Mouse (Mus musculus): ENCODE results near the gene Gm9733.
"Not testable (repeated sequence)": the region's sequence is repeated elsewhere in the genome, so short reads cannot be mapped to it uniquely, and the experiment has no call there.

Gm9733 gene

GRCm38 (mm10) chr3:15332063-15332462 lies at the start of gene Gm9733:
Gene Gm9733 (minus strand): TSS chr3:15332302.
- no peak for DNase-seq (ENCODE audit: low read depth, low spot score)

DNA sequence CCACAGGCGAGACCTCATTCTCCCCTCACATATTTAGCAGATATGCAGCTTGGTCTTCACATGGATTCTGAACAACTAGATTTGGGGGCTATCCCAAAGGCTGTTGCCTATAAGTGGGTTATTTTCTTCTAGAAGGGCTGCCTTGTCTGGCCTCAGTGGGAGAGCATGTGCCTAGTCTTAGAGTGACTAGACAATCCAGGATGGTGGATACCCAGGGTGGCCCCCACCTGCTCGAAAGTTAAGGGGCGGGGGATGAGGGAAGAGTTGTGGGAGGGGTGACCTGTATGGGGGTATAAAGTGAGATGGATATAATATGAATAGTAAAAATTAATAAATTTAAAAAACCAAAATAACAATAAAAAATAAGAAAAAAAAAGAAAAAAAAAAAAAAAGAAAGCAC lies 23.6 kb upstream of the Gm9733 start:
- DNase-seq (ENCODE audit: low read depth, low spot score), result not testable (repeated sequence)

GRCm38 (mm10) chr3:15350318-15350717 lies 18.2 kb upstream of the Gm9733 start:
- not testable (repeated sequence) for DNase-seq (ENCODE audit: low read depth, low spot score)

GRCm38 (mm10) chr3:15345606-15346005 lies 13.5 kb upstream of the Gm9733 start:
- not testable (repeated sequence) for DNase-seq (ENCODE audit: low read depth, low spot score)

DNA sequence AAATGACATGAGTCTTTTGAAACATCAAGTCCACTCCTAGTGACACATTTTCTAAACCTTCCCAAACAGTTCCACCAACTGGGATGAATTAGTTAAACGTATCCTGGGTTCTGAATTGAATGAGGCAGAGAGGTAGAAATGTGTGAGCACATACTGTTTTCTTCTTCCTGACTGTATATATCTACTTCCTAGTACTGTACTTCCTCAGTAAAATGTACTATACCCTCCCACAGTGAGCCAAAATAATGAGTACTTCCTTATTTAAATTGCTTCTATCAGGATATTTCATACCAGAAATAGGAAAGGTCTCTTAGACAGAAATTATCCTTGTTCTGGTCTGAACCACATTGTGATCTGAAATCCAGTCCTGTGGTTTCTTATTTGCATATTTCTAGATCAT lies 8.2 kb upstream of the Gm9733 start:
- DNase-seq (ENCODE audit: low read depth, low spot score), result no peak

- no peak for DNase-seq (ENCODE audit: low read depth, low spot score)
Measured at GRCm38 (mm10) chr3:15334182-15334581, 2.1 kb upstream of the Gm9733 start.

DNA sequence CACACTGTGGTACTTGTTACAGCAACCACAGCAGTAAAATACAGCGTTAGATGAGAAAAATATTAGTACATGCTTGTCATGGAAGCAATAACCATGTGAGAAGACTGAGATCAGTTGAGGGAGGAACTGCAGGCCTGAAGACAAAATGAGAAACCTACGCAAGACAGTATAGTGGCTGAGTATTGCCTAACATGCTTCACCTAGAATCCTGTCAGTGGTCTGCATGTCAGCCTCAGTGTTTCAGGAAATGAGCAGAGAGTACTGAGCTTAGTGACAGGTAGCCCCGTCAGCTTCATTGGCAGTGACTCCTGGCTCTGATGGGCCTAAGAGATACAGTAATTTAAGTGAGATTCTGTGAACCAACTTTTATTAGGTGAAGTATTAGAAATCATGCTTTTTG lies 557 bp downstream of the Gm9733 start:
- DNase-seq (ENCODE audit: low read depth, low spot score), result no peak

- DNase-seq (ENCODE audit: low read depth, low spot score), result no peak
Measured at GRCm38 (mm10) chr3:15329549-15329948, 2.6 kb downstream of the Gm9733 start.

DNA sequence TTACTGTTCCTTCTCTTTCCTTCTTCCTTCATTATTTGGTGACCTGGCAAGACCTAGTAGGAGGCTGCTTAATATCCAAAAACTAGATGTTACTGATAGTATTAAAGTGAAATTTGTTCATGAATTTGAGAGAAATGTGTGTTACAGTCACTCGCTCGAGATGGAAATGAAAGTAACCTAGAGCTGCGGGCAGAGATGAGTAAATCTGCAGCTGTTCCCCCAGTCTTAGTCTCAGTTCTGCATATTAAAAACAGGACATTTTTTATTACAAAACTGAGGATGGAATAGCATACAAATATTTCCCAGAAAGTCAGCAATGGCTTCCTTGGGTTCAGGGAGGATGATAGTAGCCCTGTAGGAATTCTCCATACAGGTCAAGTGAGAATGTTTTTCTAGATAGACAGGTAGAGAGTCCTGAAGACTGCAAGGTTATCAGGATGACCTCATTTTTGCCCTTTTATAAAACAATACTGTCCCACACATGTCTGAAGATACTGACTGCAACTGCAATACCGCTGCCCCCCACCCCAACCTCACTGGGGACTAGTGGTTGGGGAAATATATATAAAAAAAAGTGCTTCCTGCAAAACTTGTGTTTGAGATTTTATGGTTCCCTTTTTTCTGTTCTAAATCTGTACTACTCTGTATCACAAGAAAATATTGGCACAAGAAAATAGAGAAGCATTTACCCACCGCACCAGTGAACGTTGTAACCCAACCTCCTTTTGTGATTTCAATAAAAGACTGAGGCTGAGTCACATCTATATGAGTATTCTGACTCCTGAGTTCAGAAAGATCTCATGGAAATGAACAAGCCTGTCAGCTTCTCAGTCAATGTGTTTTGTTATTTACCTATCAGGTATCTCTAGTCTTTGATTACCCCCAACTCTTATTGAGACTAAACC lies 47.4 kb downstream of the Gm9733 start:
- no peak for DNase-seq (ENCODE audit: low read depth, low spot score)

- DNase-seq (ENCODE audit: low read depth, low spot score), result no peak
Measured at GRCm38 (mm10) chr3:15275899-15276526, 56.1 kb downstream of the Gm9733 start.

DNA sequence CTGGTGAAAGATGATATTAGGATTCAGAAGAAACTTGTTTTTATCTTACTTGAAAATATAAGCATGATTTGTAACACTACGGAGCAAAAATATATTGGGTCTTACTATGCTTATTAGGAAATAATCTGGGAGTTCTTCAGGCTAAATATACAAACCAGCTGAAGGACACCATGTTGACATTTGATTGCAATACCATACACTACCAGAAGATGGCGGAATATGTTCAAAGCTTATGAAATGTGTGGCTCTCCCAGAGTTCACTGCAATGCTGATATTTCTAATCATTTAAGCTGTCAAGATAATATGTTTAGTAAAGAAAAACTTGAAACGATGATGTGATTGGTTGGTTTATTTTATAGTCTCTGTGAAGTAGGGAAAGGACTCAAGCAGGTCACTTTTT lies 67.7 kb downstream of the Gm9733 start:
- DNase-seq (ENCODE audit: low read depth, low spot score), result peak; percentile 45

GRCm38 (mm10) chr3:15255726-15256125 lies 76.4 kb downstream of the Gm9733 start:
- DNase-seq (ENCODE audit: low read depth, low spot score), result no peak
